Mouse (Mus musculus): ENCODE data around the gene Brca1.

- TF ChIP-seq POLR2AphosphoS5 (IDR thresholded peaks at IDR 0.05; ENCODE audit: insufficient replicate concordance, low read depth, low read length) (no peak), CTCF (IDR thresholded peaks at IDR 0.05; ENCODE audit: low read depth, low read length) (no peak)
Observed at GRCm38 (mm10) chr11:101587676-101588075, 35.9 kb upstream of the Brca1 start.
